Mouse (Mus musculus) liver, embryonic 15.5 days (tissue): Measurements from ENCODE around the gene 4930524N10Rik. TPM values are rescaled to one million over a fixed set of nuclear protein-coding genes. Genes with fewer than 3 reads are reported as not detected.

Experiments
- ATAC-seq: fragments of 200-750 bp; cut with Nextera tagmentation; 2 replicates; pipeline ENCODE4 v1.8.0; 2017; ENCODE audit warnings: moderate number of reproducible peaks, mild to moderate bottlenecking, moderate library complexity; ENCODE audit not compliant: insufficient read depth
- H3K27ac ChIP-seq: fragments of 300-500 bp; sonication (generic); replicated peaks from 2 replicates; pipeline ENCODE4 v1.5.1; 2015; ENCODE audit warnings: mild to moderate bottlenecking, inconsistent platforms
- H3K27me3 ChIP-seq: fragments of 300-500 bp; sonication (generic); 2 replicates; pipeline ENCODE4 v1.6.1; 2015; ENCODE audit warnings: mild to moderate bottlenecking, inconsistent platforms
- H3K36me3 ChIP-seq: fragments of 300-500 bp; sonication (generic); replicated peaks from 2 replicates; pipeline ENCODE4 v1.6.1; 2015; ENCODE audit warnings: moderate library complexity, mild to moderate bottlenecking, inconsistent platforms
- H3K4me1 ChIP-seq: fragments of 300-500 bp; sonication (generic); replicated peaks from 2 replicates; pipeline ENCODE4 v1.6.1; 2015; ENCODE audit warnings: inconsistent platforms
- H3K4me2 ChIP-seq: fragments of 300-500 bp; sonication (generic); 2 replicates; pipeline ENCODE4 v1.6.1; 2015; ENCODE audit warnings: moderate library complexity, mild to moderate bottlenecking, inconsistent platforms
- H3K4me3 ChIP-seq: fragments of 300-500 bp; sonication (generic); replicated peaks from 2 replicates; pipeline ENCODE4 v1.5.1; 2015; ENCODE audit warnings: mild to moderate bottlenecking, inconsistent platforms
- H3K9ac ChIP-seq: fragments of 300-500 bp; sonication (generic); 2 replicates; pipeline ENCODE4 v1.6.1; 2015; ENCODE audit warnings: moderate library complexity, mild to moderate bottlenecking, inconsistent platforms
- H3K9me3 ChIP-seq: fragments of 300-500 bp; sonication (generic); replicated peaks from 2 replicates; pipeline ENCODE4 v1.6.1; 2016; ENCODE audit warnings: inconsistent platforms
- WGBS: fragments of 180-500 bp; shearing (Covaris S2); methylation state at CpG from one replicate; pipeline ENCODE4 v1.1.7; 2015; ENCODE audit warnings: mixed read lengths; ENCODE audit not compliant: insufficient replicate concordance; 5-methylcytosine and 5-hydroxymethylcytosine counted together
- polyA plus RNA-seq: library from polyadenylated mRNA; unstranded; fragments of >200 nt; fragmentation: Nextera tagmentation; extraction: Ambion mirVana; gene quantifications from 2 replicates; pipeline ENCODE4 v1.2.1, GENCODE M21; 2015

The 4930524N10Rik gene
- not detected in 2 replicates for polyA plus RNA-seq

- Histone ChIP-seq H3K9ac (no peak within 1 kb of the TSS), H3K9me3 (no peaks in the 10 kb centered on the region), H3K36me3 (no peaks in the 10 kb centered on the region), H3K4me3 (no peak within 1 kb of the TSS), H3K4me2 (no peak within 1 kb of the TSS), H3K4me1 (no peaks in the 10 kb centered on the region), H3K27ac (no peak within 1 kb of the TSS), H3K27me3 (no peaks in the 10 kb centered on the region)
- 6% methylated on average over 1 of the region's 1 CpGs for WGBS
- ATAC-seq, result no peak
Measured at GRCm38 (mm10) chrX:154343292-154343691, at the start of gene 4930524N10Rik. 4930524N10Rik (minus strand) TSS chrX:154343392.

- Histone ChIP-seq H3K4me1 (no peaks in the 10 kb centered on the region), H3K9ac (no peak overlapping the region), H3K9me3 (no peaks in the 10 kb centered on the region), H3K4me2 (no peak overlapping the region), H3K4me3 (no peak overlapping the region), H3K36me3 (no peaks in the 10 kb centered on the region), H3K27me3 (no peaks in the 10 kb centered on the region), H3K27ac (no peak overlapping the region)
- 46% methylated on average over 3 of the region's 3 CpGs for WGBS
- ATAC-seq, result no peak
Measured at GRCm38 (mm10) chrX:154350042-154350441, 6.8 kb upstream of the 4930524N10Rik start.

- H3K27me3 ChIP-seq, result no peaks in the 10 kb centered on the region
- no peak overlapping the region for H3K9ac ChIP-seq
- 51% methylated on average over 7 of the region's 7 CpGs for WGBS
- ATAC-seq, result no peak
- no peaks in the 10 kb centered on the region for H3K4me1 ChIP-seq
- no peak overlapping the region for H3K4me2 ChIP-seq
- no peak overlapping the region for H3K4me3 ChIP-seq
- H3K9me3 ChIP-seq, result no peaks in the 10 kb centered on the region
- H3K27ac ChIP-seq, result no peak overlapping the region
- H3K36me3 ChIP-seq, result no peaks in the 10 kb centered on the region
Measured at GRCm38 (mm10) chrX:154349302-154350041, 6.3 kb upstream of the 4930524N10Rik start.

- no peaks in the 10 kb centered on the region for H3K9me3 ChIP-seq
- no peak for ATAC-seq
- no peak overlapping the region for H3K4me2 ChIP-seq
- H3K4me3 ChIP-seq, result no peak overlapping the region
- WGBS, result 60% methylated on average over 3 of the region's 3 CpGs
- H3K27me3 ChIP-seq, result no peaks in the 10 kb centered on the region
- no peak overlapping the region for H3K27ac ChIP-seq
- H3K9ac ChIP-seq, result no peak overlapping the region
- no peaks in the 10 kb centered on the region for H3K36me3 ChIP-seq
- H3K4me1 ChIP-seq, result no peaks in the 10 kb centered on the region
Measured at GRCm38 (mm10) chrX:154347933-154348332, 4.7 kb upstream of the 4930524N10Rik start.

Other genes with a start within 250 kb of the 4930524N10Rik start
- gene Gm15140, start 222.7 kb downstream of the 4930524N10Rik start, polyA plus RNA-seq, result not detected in 2 replicates
- gene Samt4, start 138.6 kb upstream of the 4930524N10Rik start, polyA plus RNA-seq, result not detected in 2 replicates
- not detected in 2 replicates for gene Samt2, start 236.0 kb upstream of the 4930524N10Rik start, polyA plus RNA-seq